Mouse (Mus musculus) kidney, postnatal 0 days (tissue): ENCODE measurements around the gene Igf2r. TPM values are rescaled to one million over a fixed set of nuclear protein-coding genes. Genes with fewer than 3 reads are reported as not detected.
A peak's percentile ranks its signal among the peaks of the same experiment; 100 is the strongest.

Experiments used
- ATAC-seq: fragments of 200-750 bp; cut with Nextera tagmentation; replicated peaks from 2 replicates; pipeline ENCODE4 v1.8.0; 2017; ENCODE audit warnings: low read depth, moderate number of reproducible peaks, moderate TSS enrichment, moderate library complexity; ENCODE audit not compliant: low FRiP score
- DNase-seq: peaks from one replicate; pipeline ENCODE4 v3.0.0-alpha.2; 2016; ENCODE audit warnings: low spot score
- H3K27ac ChIP-seq: fragments of 300-500 bp; sonication (generic); 2 replicates; pipeline ENCODE4 v1.5.1; 2014; ENCODE audit warnings: mild to moderate bottlenecking
- H3K27me3 ChIP-seq: fragments of 300-500 bp; sonication (generic); 2 replicates; pipeline ENCODE4 v1.6.1; 2014; ENCODE audit warnings: low read length, mixed read lengths; ENCODE audit not compliant: insufficient read depth
- H3K36me3 ChIP-seq: fragments of 300-500 bp; sonication (generic); 2 replicates; pipeline ENCODE4 v1.6.1; 2014; ENCODE audit warnings: low read length, mixed read lengths; ENCODE audit not compliant: insufficient read depth
- H3K4me1 ChIP-seq: fragments of 300-500 bp; sonication (generic); replicated peaks from 2 replicates; pipeline ENCODE4 v1.6.1; 2014; ENCODE audit warnings: antibody characterized with exemption, low read length, mixed read lengths; ENCODE audit not compliant: insufficient read depth
- H3K4me2 ChIP-seq: fragments of 300-500 bp; sonication (generic); 2 replicates; pipeline ENCODE4 v1.6.1; 2014; ENCODE audit warnings: mild to moderate bottlenecking, low read length, moderate library complexity, mixed read lengths
- H3K4me3 ChIP-seq: fragments of 300-500 bp; sonication (generic); replicated peaks from 2 replicates; pipeline ENCODE4 v1.5.1; 2014; ENCODE audit warnings: low read depth, low read length
- H3K9ac ChIP-seq: fragments of 300-500 bp; sonication (generic); 2 replicates; pipeline ENCODE4 v1.6.1; 2014; ENCODE audit warnings: low read depth, low read length
- H3K9me3 ChIP-seq: fragments of 300-500 bp; sonication (generic); replicated peaks from 2 replicates; pipeline ENCODE4 v1.6.1; 2016; ENCODE audit warnings: low read length, inconsistent platforms, mixed read lengths
- CTCF ChIP-seq: IDR thresholded peaks from 2 replicates; pipeline ENCODE4 v1.5.1; 2016; ENCODE audit warnings: antibody characterized with exemption, low read depth, mild to moderate bottlenecking, moderate library complexity
- WGBS: fragments of 180-500 bp; shearing (Covaris S2); extraction: QIAGEN DNeasy Blood & Tissue Kit; methylation state at CpG from one replicate; pipeline ENCODE4 v1.1.7; 2014; 5-methylcytosine and 5-hydroxymethylcytosine counted together
- polyA plus RNA-seq: library from polyadenylated mRNA; unstranded; fragments of >200 nt; fragmentation: Nextera tagmentation; extraction: Ambion mirVana; gene quantifications from 2 replicates; pipeline ENCODE4 v1.2.1, GENCODE M21; 2015

Gene Igf2r
- polyA plus RNA-seq, 1 experiment from 2014 or later: 16.1 TPM

DNA sequence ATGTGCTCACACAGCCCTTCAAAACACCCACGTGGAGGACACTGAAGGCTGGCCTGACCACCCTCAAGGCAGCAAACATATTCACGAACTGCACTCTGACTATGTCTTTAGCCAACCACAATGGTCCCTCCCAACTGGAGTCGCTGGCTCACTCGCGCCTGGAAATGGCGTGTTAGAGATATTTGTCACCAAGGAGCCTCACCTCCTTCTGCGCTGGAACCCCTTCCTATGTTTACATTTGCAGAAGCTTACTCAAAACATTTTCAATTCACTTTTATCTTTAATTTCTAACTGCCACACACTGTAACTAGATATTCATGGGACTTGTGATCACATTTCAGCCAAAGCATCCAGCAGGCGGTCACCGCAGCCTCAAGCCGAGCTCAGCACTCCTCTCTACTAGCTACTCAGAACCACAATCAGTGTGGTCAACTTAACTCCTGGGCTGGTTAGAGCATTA, 62.8 kb downstream of the Igf2r start:
- Histone ChIP-seq H3K27ac (no peak overlapping the region), H3K4me1 (no peaks in the 10 kb centered on the region), H3K9ac (no peak overlapping the region), H3K27me3 (no peaks in the 10 kb centered on the region), H3K4me3 (no peak overlapping the region), H3K9me3 (no peaks in the 10 kb centered on the region), H3K36me3 (peaks cover 22% of the 10 kb centered on the region), H3K4me2 (no peak overlapping the region)
- ATAC-seq (no peak), DNase-seq (no peak)
- TF ChIP-seq CTCF: no peak
- 71% methylated on average over 10 of the region's 10 CpGs for WGBS

DNA sequence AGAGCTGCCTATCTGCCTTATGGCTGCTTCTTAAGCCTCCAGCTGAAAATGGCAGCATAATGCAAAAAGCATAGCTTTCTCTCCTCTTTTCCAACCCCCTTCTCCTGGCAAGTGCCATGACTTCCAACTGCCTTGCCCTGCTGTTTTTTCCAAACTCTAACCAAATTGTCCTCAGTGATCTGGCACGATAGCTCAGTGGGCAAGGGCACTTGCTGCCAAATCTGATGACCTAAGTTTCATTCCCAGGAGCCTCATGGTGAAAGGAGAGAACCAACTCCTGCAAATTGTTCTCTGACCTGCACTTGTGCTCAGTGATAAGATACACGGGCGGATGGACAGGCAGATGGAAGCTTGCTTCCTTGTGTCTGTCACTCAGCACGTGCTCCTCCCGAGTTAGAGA, 66.6 kb downstream of the Igf2r start:
- ATAC-seq: no peak
- no peak overlapping the region for H3K4me3 ChIP-seq
- 80% methylated on average over 5 of the region's 5 CpGs for WGBS
- no peak for DNase-seq
- no peaks in the 10 kb centered on the region for H3K27me3 ChIP-seq
- no peak for TF ChIP-seq CTCF
- no peaks in the 10 kb centered on the region for H3K9me3 ChIP-seq
- no peak overlapping the region for H3K27ac ChIP-seq
- H3K9ac ChIP-seq: no peak overlapping the region
- no peaks in the 10 kb centered on the region for H3K4me1 ChIP-seq
- peaks cover 45% of the 10 kb centered on the region for H3K36me3 ChIP-seq
- H3K4me2 ChIP-seq: no peak overlapping the region

DNA sequence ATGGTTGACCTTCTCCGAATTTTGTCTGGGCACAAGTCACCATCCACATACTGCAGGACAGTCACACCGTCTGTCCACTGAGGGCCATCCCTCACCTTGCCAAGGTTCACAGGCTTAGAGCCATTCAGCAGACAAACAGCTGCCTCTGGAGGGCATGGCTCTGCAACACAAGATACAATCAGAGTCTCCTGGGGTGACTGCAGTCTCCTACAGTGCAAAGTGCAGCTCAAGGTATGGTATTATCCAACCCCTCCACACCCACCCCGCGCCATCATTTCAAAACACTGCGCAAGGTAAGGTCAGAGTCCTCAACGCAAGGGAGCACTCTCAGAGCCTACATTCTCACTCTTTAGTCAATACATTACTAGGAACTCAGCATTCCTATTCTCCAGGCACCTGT, 69.1 kb downstream of the Igf2r start:
- Histone ChIP-seq H3K4me3 (no peak overlapping the region), H3K4me1 (no peaks in the 10 kb centered on the region), H3K36me3 (peaks cover 55% of the 10 kb centered on the region), H3K4me2 (no peak overlapping the region), H3K9ac (no peak overlapping the region), H3K9me3 (no peaks in the 10 kb centered on the region), H3K27me3 (no peaks in the 10 kb centered on the region), H3K27ac (no peak overlapping the region)
- no peak for DNase-seq
- peak; percentile 71; the same call in 1 of the 2 replicates for ATAC-seq
- no peak for TF ChIP-seq CTCF
- WGBS: 91% methylated on average over 6 of the region's 6 CpGs

DNA sequence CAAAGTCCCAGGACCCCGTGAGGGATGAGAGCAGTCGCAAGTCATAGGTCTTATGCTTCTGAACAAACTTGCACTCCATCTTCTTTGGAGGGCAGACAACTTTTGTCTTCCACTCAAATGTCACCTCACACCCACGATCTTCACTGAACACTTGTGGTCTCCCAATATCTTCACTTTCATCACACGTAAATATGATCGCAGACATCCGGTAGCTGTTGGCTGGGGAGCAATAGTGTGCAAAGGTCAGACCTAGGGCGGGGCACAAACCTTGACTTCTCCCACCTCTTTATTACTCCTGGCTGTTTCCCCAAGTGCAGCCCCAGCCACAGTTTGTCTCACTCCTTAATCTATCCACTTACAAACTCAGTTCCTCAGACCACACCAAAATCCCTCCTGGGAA, 77.6 kb downstream of the Igf2r start:
- Histone ChIP-seq H3K9me3 (no peaks in the 10 kb centered on the region), H3K4me1 (no peaks in the 10 kb centered on the region), H3K27me3 (no peaks in the 10 kb centered on the region), H3K36me3 (peaks cover 77% of the 10 kb centered on the region), H3K9ac (no peak overlapping the region), H3K4me2 (no peak overlapping the region), H3K27ac (no peak overlapping the region), H3K4me3 (no peak overlapping the region)
- 81% methylated on average over 7 of the region's 7 CpGs for WGBS
- ATAC-seq (no peak), DNase-seq (no peak)
- TF ChIP-seq CTCF: no peak

DNA sequence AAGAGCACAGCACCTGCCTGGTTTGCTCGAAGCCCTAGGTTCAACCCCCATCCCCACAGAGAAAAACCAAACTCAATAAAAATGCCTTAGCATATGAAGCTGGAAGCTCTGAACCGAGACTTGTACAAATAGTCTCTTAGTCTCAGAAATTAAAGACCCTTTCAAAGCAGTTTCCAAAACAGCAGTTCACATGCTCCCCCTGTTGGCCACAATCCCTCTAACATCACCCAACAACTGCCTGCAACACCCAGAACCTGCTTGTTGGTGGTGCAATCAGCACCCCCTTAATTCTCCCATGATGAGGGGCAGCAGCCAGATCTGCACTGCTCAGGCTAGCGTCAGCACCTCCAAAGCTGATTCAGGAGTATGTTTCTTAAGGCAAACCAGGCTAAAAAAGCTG, 79.9 kb downstream of the Igf2r start:
- DNase-seq: peak; percentile 71
- Histone ChIP-seq H3K4me1 (no peaks in the 10 kb centered on the region), H3K27ac (no peak overlapping the region), H3K4me3 (no peak overlapping the region), H3K9me3 (no peaks in the 10 kb centered on the region), H3K4me2 (no peak overlapping the region), H3K27me3 (no peaks in the 10 kb centered on the region), H3K36me3 (peaks cover 84% of the 10 kb centered on the region), H3K9ac (no peak overlapping the region)
- peak; percentile 64 for TF ChIP-seq CTCF
- ATAC-seq: no peak
- WGBS: 61% methylated on average over 3 of the region's 3 CpGs

DNA sequence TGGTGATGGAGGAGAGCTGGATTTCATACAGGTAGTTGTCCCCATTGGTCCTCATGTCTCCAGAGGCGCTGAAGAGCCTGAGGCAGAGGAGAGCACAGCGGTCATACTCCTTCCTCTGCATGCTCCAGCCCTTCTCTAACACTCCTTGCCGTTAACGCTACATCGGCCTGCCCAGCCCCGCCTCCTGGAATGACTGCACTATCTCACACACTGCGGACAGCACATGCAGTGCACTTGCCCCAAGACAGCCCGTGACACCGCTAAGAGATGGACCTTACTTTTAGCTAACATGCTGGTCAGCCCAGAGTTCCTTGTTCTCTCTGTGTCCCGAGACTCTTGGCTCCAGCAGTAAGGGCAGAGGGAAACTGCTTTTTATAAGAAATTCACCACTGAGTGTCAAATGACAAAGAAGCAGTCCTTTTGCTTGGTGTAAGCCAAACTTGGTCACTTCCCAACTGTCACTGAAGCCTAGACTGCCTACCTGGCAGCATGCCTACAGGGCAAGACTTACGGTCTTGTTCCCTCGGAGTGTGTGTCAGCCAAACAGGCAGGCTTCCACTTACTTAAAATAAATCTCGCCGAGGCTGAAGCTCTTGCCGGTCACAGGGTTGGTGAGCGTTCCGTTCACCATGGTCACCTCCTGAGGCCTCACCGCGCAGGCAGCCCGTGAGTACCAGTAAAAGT, 80.9 kb downstream of the Igf2r start:
- Histone ChIP-seq H3K9me3 (no peaks in the 10 kb centered on the region), H3K4me3 (no peak overlapping the region), H3K36me3 (peaks cover 84% of the 10 kb centered on the region), H3K4me2 (no peak overlapping the region), H3K4me1 (no peaks in the 10 kb centered on the region), H3K27ac (no peak overlapping the region), H3K27me3 (no peaks in the 10 kb centered on the region), H3K9ac (no peak overlapping the region)
- no peak for DNase-seq
- 79% methylated on average over 20 of the region's 20 CpGs for WGBS
- TF ChIP-seq CTCF: no peak
- no peak for ATAC-seq
